Mouse (Mus musculus): Measurements from ENCODE around the gene Dnm3. TPM values are rescaled to one million over a fixed set of nuclear protein-coding genes. Genes with fewer than 3 reads are reported as not detected.

The Dnm3 gene
- polyA plus RNA-seq, 1 experiment from 2014 or later, result 8.3 TPM

- no peak overlapping the region for H3K4me2 ChIP-seq (ENCODE audit: low read length)
- DNase-seq (ENCODE audit: low spot score), result no peak
- no peak overlapping the region for H3K4me3 ChIP-seq (replicated peaks; ENCODE audit: low read depth, low read length)
- no peaks in the 10 kb centered on the region for H3K9me3 ChIP-seq (replicated peaks; ENCODE audit: low read length)
- no peak for ATAC-seq (replicated peaks; ENCODE audit: low FRiP score, low read depth)
- H3K27me3 ChIP-seq (ENCODE audit: insufficient read depth, low read length), result no peaks in the 10 kb centered on the region
- no peak overlapping the region for H3K27ac ChIP-seq
- no peaks in the 10 kb centered on the region for H3K36me3 ChIP-seq (ENCODE audit: insufficient read depth, low read length)
- no peak for TF ChIP-seq CTCF (IDR thresholded peaks at IDR 0.05; ENCODE audit: low read depth)
- no peak overlapping the region for H3K9ac ChIP-seq (ENCODE audit: low read depth, low read length)
- H3K4me1 ChIP-seq (replicated peaks; ENCODE audit: insufficient read depth, low read length), result no peaks in the 10 kb centered on the region
- WGBS, result 81% methylated on average over 1 of the region's 1 CpGs
These were observed 140.7 kb downstream of the Dnm3 start for GRCm38 (mm10) chr1:162337170-162337569.

GRCm38 (mm10) chr1:162336640-162337039 lies 141.2 kb downstream of the Dnm3 start:
- WGBS, result 26% methylated on average over 1 of the region's 1 CpGs
- H3K4me3 ChIP-seq (replicated peaks; ENCODE audit: low read depth, low read length), result no peak overlapping the region
- H3K9me3 ChIP-seq (replicated peaks; ENCODE audit: low read length), result no peaks in the 10 kb centered on the region
- peak; percentile 90 for DNase-seq (ENCODE audit: low spot score)
- no peaks in the 10 kb centered on the region for H3K27me3 ChIP-seq (ENCODE audit: insufficient read depth, low read length)
- no peak overlapping the region for H3K9ac ChIP-seq (ENCODE audit: low read depth, low read length)
- ATAC-seq (replicated peaks; ENCODE audit: low FRiP score, low read depth), result no peak
- H3K36me3 ChIP-seq (ENCODE audit: insufficient read depth, low read length), result no peaks in the 10 kb centered on the region
- no peak overlapping the region for H3K4me2 ChIP-seq (ENCODE audit: low read length)
- H3K4me1 ChIP-seq (replicated peaks; ENCODE audit: insufficient read depth, low read length), result no peaks in the 10 kb centered on the region
- H3K27ac ChIP-seq, result no peak overlapping the region
- peak; percentile 87 for TF ChIP-seq CTCF (IDR thresholded peaks at IDR 0.05; ENCODE audit: low read depth)

GRCm38 (mm10) chr1:162336224-162336623 lies 141.6 kb downstream of the Dnm3 start:
- H3K27ac ChIP-seq, result no peak overlapping the region

GRCm38 (mm10) chr1:162328673-162329072 lies 149.2 kb downstream of the Dnm3 start:
- ATAC-seq (replicated peaks; ENCODE audit: low FRiP score, low read depth) (no peak), DNase-seq (ENCODE audit: low spot score) (no peak)
- H3K27me3 ChIP-seq (ENCODE audit: insufficient read depth, low read length), result no peaks in the 10 kb centered on the region
- H3K4me3 ChIP-seq (replicated peaks; ENCODE audit: low read depth, low read length), result no peak overlapping the region
- no peak for TF ChIP-seq CTCF (IDR thresholded peaks at IDR 0.05; ENCODE audit: low read depth)
- no peaks in the 10 kb centered on the region for H3K4me1 ChIP-seq (replicated peaks; ENCODE audit: insufficient read depth, low read length)
- H3K9ac ChIP-seq (ENCODE audit: low read depth, low read length), result no peak overlapping the region
- WGBS, result 34% methylated on average over 4 of the region's 4 CpGs
- H3K9me3 ChIP-seq (replicated peaks; ENCODE audit: low read length), result no peaks in the 10 kb centered on the region
- H3K4me2 ChIP-seq (ENCODE audit: low read length), result no peak overlapping the region
- H3K36me3 ChIP-seq (ENCODE audit: insufficient read depth, low read length), result no peaks in the 10 kb centered on the region
- no peak overlapping the region for H3K27ac ChIP-seq

More at GRCm38 (mm10) chr1:162336224-162336623, 141.6 kb downstream of the Dnm3 start:
- 62% methylated on average over 3 of the region's 3 CpGs for WGBS
- Histone ChIP-seq H3K27me3 (ENCODE audit: insufficient read depth, low read length) (no peaks in the 10 kb centered on the region), H3K9me3 (replicated peaks; ENCODE audit: low read length) (no peaks in the 10 kb centered on the region), H3K4me3 (replicated peaks; ENCODE audit: low read depth, low read length) (no peak overlapping the region), H3K9ac (ENCODE audit: low read depth, low read length) (no peak overlapping the region), H3K4me2 (ENCODE audit: low read length) (no peak overlapping the region), H3K4me1 (replicated peaks; ENCODE audit: insufficient read depth, low read length) (no peaks in the 10 kb centered on the region), H3K36me3 (ENCODE audit: insufficient read depth, low read length) (no peaks in the 10 kb centered on the region)
- DNase-seq (ENCODE audit: low spot score), result no peak
- TF ChIP-seq CTCF (IDR thresholded peaks at IDR 0.05; ENCODE audit: low read depth), result no peak
- ATAC-seq (replicated peaks; ENCODE audit: low FRiP score, low read depth), result no peak

GRCm38 (mm10) chr1:162327631-162328030 lies 150.2 kb downstream of the Dnm3 start:
- Histone ChIP-seq H3K27ac (no peak overlapping the region), H3K4me2 (ENCODE audit: low read length) (no peak overlapping the region), H3K4me3 (replicated peaks; ENCODE audit: low read depth, low read length) (no peak overlapping the region), H3K9me3 (replicated peaks; ENCODE audit: low read length) (no peaks in the 10 kb centered on the region), H3K4me1 (replicated peaks; ENCODE audit: insufficient read depth, low read length) (no peaks in the 10 kb centered on the region), H3K27me3 (ENCODE audit: insufficient read depth, low read length) (no peaks in the 10 kb centered on the region), H3K9ac (ENCODE audit: low read depth, low read length) (no peak overlapping the region), H3K36me3 (ENCODE audit: insufficient read depth, low read length) (no peaks in the 10 kb centered on the region)
- WGBS, result 70% methylated on average over 2 of the region's 2 CpGs
- TF ChIP-seq CTCF (IDR thresholded peaks at IDR 0.05; ENCODE audit: low read depth), result no peak
- ATAC-seq (replicated peaks; ENCODE audit: low FRiP score, low read depth) (no peak), DNase-seq (ENCODE audit: low spot score) (no peak)

GRCm38 (mm10) chr1:162324412-162324811 lies 153.4 kb downstream of the Dnm3 start:
- no peak overlapping the region for H3K9ac ChIP-seq (ENCODE audit: low read depth, low read length)
- 61% methylated on average over 4 of the region's 4 CpGs for WGBS
- H3K4me2 ChIP-seq (ENCODE audit: low read length), result no peak overlapping the region
- H3K4me3 ChIP-seq (replicated peaks; ENCODE audit: low read depth, low read length), result no peak overlapping the region
- no peak for TF ChIP-seq CTCF (IDR thresholded peaks at IDR 0.05; ENCODE audit: low read depth)
- no peaks in the 10 kb centered on the region for H3K27me3 ChIP-seq (ENCODE audit: insufficient read depth, low read length)
- no peaks in the 10 kb centered on the region for H3K36me3 ChIP-seq (ENCODE audit: insufficient read depth, low read length)
- ATAC-seq (replicated peaks; ENCODE audit: low FRiP score, low read depth) (no peak), DNase-seq (ENCODE audit: low spot score) (no peak)
- H3K9me3 ChIP-seq (replicated peaks; ENCODE audit: low read length), result no peaks in the 10 kb centered on the region
- no peak overlapping the region for H3K27ac ChIP-seq
- H3K4me1 ChIP-seq (replicated peaks; ENCODE audit: insufficient read depth, low read length), result no peaks in the 10 kb centered on the region

- Histone ChIP-seq H3K27ac (no peak overlapping the region), H3K27me3 (ENCODE audit: insufficient read depth, low read length) (no peaks in the 10 kb centered on the region), H3K36me3 (ENCODE audit: insufficient read depth, low read length) (no peaks in the 10 kb centered on the region), H3K9me3 (replicated peaks; ENCODE audit: low read length) (no peaks in the 10 kb centered on the region), H3K4me2 (ENCODE audit: low read length) (no peak overlapping the region), H3K4me3 (replicated peaks; ENCODE audit: low read depth, low read length) (no peak overlapping the region), H3K4me1 (replicated peaks; ENCODE audit: insufficient read depth, low read length) (no peaks in the 10 kb centered on the region), H3K9ac (ENCODE audit: low read depth, low read length) (no peak overlapping the region)
- DNase-seq (ENCODE audit: low spot score) (no peak), ATAC-seq (replicated peaks; ENCODE audit: low FRiP score, low read depth) (no peak)
- no peak for TF ChIP-seq CTCF (IDR thresholded peaks at IDR 0.05; ENCODE audit: low read depth)
- 51% methylated on average over 2 of the region's 2 CpGs for WGBS
These were observed 154.7 kb downstream of the Dnm3 start for GRCm38 (mm10) chr1:162323142-162323541.

Data from kidney, postnatal 0 days (tissue).